Mouse (Mus musculus) neural tube, embryonic 15.5 days (tissue): ENCODE results near the gene Frmpd1. TPM values are rescaled to one million over a fixed set of nuclear protein-coding genes. Genes with fewer than 3 reads are reported as not detected.

Source experiments
- ATAC-seq: fragments of 200-750 bp; cut with Nextera tagmentation; 2 replicates; pipeline ENCODE4 v1.8.0; 2017; ENCODE audit warnings: mild to moderate bottlenecking, moderate TSS enrichment, moderate library complexity; ENCODE audit not compliant: low FRiP score
- H3K27ac ChIP-seq: fragments of 300-500 bp; sonication (generic); replicated peaks from 2 replicates; pipeline ENCODE4 v1.5.1; 2015; ENCODE audit warnings: mild to moderate bottlenecking, inconsistent platforms
- H3K27me3 ChIP-seq: fragments of 300-500 bp; sonication (generic); replicated peaks from 2 replicates; pipeline ENCODE4 v1.6.1; 2015; ENCODE audit warnings: inconsistent platforms
- H3K36me3 ChIP-seq: fragments of 300-500 bp; sonication (generic); 2 replicates; pipeline ENCODE4 v1.6.1; 2015; ENCODE audit warnings: inconsistent platforms
- H3K4me1 ChIP-seq: fragments of 300-500 bp; sonication (generic); 2 replicates; pipeline ENCODE4 v1.6.1; 2015; ENCODE audit warnings: inconsistent platforms
- H3K4me2 ChIP-seq: fragments of 300-500 bp; sonication (generic); 2 replicates; pipeline ENCODE4 v1.6.1; 2015; ENCODE audit warnings: inconsistent platforms, mild to moderate bottlenecking, moderate library complexity
- H3K4me3 ChIP-seq: fragments of 300-500 bp; sonication (generic); replicated peaks from 2 replicates; pipeline ENCODE4 v1.5.1; 2015; ENCODE audit warnings: mild to moderate bottlenecking, inconsistent platforms
- H3K9ac ChIP-seq: fragments of 300-500 bp; sonication (generic); replicated peaks from 2 replicates; pipeline ENCODE4 v1.6.1; 2015; ENCODE audit warnings: mild to moderate bottlenecking, inconsistent platforms
- H3K9me3 ChIP-seq: fragments of 300-500 bp; sonication (generic); replicated peaks from 2 replicates; pipeline ENCODE4 v1.6.1; 2016; ENCODE audit warnings: inconsistent platforms
- WGBS: fragments of 180-500 bp; shearing (Covaris S2); methylation state at CpG from one replicate; pipeline ENCODE4 v1.1.7; 2015; ENCODE audit warnings: mixed read lengths; 5-methylcytosine and 5-hydroxymethylcytosine counted together
- polyA plus RNA-seq: library from polyadenylated mRNA; unstranded; fragments of >200 nt; fragmentation: Nextera tagmentation; extraction: Ambion mirVana; gene quantifications from 2 replicates; pipeline ENCODE4 v1.2.1, GENCODE M21; 2015

The Frmpd1 gene
- polyA plus RNA-seq, 1 experiment from 2014 or later: 3.1 TPM

DNA sequence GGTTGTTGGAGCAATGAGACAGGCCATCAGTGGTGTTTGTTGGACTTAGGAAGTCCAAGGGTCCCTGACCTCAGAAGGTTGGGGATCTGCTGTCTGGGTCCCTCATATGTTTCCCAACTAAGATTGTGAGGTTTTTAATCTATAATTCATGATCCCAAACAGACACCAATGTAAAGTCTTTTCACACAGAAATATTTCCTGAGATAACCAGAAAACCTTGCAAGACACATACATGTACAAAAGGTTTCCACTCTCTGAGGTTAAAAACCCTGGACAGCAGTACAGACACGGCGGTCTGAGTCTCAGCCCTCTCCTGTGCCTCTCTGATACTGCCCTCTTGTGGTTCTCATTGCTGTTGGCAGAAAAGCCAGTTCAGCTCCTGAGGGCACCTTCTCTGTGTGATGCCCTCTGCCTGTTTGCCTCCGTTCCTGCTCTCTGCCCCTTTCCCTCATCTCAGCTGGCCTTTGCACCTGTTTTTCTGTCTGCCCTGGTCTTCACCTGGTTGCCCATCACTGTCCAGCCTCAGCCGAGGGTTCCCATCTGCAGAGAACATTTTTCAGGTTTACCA, 95.4 kb downstream of the Frmpd1 start:
- ATAC-seq: peak; percentile 69
- 18% methylated on average over 4 of the region's 4 CpGs for WGBS
- H3K9me3 ChIP-seq: no peaks in the 10 kb centered on the region

DNA sequence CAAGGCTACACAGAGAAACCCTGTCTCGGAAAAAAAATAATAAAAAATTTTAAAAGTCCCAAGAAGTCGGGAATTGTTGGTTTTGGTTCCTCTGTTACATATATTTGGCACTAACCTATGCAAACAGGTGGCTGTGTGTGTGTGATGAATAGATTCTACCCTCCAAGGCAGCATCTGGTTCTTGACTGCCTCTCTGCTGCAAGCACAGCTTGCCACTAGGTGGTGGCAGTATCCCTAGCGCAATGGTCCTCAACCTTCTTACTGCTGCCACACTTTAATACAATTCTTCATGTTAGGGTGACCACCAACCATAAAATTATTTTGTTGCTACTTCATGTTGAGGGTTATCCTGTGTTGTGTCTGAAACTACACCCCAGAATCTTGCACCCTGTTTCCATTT, 101.6 kb downstream of the Frmpd1 start:
- no peaks in the 10 kb centered on the region for H3K9me3 ChIP-seq
- no peaks in the 10 kb centered on the region for H3K27me3 ChIP-seq
- H3K4me3 ChIP-seq: no peak overlapping the region
- no peaks in the 10 kb centered on the region for H3K36me3 ChIP-seq
- no peak overlapping the region for H3K4me2 ChIP-seq
- H3K4me1 ChIP-seq: no peaks in the 10 kb centered on the region
- 56% methylated on average over 3 of the region's 3 CpGs for WGBS
- no peak overlapping the region for H3K9ac ChIP-seq
- H3K27ac ChIP-seq: no peak overlapping the region
- no peak for ATAC-seq

More for the DNA sequence above, 95.4 kb downstream of the Frmpd1 start:
- Histone ChIP-seq H3K36me3 (no peaks in the 10 kb centered on the region), H3K4me1 (no peaks in the 10 kb centered on the region), H3K27me3 (no peaks in the 10 kb centered on the region), H3K4me3 (no peak overlapping the region), H3K27ac (no peak overlapping the region), H3K4me2 (no peak overlapping the region), H3K9ac (no peak overlapping the region)

DNA sequence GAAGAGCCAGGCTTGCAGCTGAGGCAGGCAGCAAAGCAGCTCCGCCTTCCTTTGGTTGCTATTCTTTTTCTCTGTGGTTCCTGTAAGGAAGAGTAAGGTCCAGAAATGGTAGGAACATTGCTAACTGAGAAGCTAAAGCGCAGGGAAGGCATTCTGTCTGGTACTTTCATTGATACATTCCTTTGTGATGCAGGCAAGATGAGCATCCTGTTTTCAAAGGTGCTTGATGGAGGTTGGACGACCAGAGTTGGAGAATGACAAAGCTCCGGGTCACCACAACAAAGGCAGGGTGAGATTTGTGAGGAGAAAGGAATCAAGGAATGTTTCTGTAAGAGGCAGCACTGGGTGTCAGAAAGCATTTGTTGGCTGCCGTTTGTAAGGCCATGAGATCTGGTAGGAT, 103.2 kb downstream of the Frmpd1 start:
- Histone ChIP-seq H3K9me3 (no peaks in the 10 kb centered on the region), H3K4me3 (no peak overlapping the region), H3K36me3 (no peaks in the 10 kb centered on the region), H3K9ac (no peak overlapping the region), H3K27me3 (no peaks in the 10 kb centered on the region), H3K4me2 (no peak overlapping the region), H3K27ac (no peak overlapping the region), H3K4me1 (no peaks in the 10 kb centered on the region)
- no peak for ATAC-seq
- 76% methylated on average over 5 of the region's 5 CpGs for WGBS

DNA sequence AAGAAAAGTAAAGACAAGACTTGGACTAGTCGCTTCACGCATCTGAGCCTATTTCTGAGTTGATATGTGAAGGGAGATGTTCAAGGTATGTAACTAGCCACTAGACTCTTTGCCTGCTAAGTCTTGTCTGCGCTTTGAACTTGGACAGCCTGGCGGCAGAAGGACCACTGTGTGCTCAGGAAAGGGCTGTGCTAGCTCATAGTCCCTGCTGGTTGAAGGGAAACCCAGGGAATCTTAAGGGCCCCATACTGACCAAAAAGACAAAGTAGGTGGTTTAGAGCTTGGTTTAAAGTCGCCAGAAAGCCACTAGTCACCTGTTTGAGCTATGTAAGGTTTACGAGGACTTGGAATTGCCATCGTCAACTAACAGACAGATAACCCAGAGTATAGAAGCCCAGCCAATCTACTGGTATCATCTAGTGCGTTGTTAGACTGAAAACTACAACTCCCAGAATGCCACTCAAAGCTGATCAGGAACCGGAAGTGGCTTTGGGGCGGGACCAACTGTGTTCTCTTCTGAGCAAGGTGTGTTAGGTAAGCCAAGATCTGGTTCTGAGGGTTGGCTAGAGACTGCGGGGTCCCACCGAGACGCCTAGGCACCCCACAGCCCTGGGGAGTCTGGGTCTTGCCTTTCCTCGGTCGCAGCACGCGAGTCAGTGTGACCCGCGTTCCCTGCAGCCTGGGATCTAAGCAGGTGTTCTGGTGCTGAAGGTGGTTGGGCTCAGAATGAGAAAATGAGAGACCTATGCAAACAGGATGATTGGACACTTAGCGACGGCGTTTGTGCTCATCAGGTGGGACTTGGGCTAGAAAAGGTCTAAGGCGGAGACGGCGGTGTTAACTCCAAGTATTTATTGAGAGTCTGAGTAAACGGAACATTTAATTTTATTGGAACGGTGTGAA, 112.2 kb downstream of the Frmpd1 start, which contains the start of gene Trmt10b:
Trmt10b (plus strand) TSS at position 466 of the 903 bp plus-strand sequence.
- WGBS: 19% methylated on average over 27 of the region's 27 CpGs
- ATAC-seq: peak; percentile 92
- no peaks in the 10 kb centered on the region for H3K27me3 ChIP-seq
- peak within 1 kb of the TSS; percentile 75 for H3K4me2 ChIP-seq
- peak within 1 kb of the TSS; percentile 58 for H3K27ac ChIP-seq
- H3K36me3 ChIP-seq: peaks cover 22% of the 10 kb centered on the region
- no peaks in the 10 kb centered on the region for H3K9me3 ChIP-seq
- H3K4me1 ChIP-seq: peaks cover 13% of the 10 kb centered on the region
- peak within 1 kb of the TSS; percentile 79 for H3K9ac ChIP-seq
- peak within 1 kb of the TSS; percentile 75 for H3K4me3 ChIP-seq

DNA sequence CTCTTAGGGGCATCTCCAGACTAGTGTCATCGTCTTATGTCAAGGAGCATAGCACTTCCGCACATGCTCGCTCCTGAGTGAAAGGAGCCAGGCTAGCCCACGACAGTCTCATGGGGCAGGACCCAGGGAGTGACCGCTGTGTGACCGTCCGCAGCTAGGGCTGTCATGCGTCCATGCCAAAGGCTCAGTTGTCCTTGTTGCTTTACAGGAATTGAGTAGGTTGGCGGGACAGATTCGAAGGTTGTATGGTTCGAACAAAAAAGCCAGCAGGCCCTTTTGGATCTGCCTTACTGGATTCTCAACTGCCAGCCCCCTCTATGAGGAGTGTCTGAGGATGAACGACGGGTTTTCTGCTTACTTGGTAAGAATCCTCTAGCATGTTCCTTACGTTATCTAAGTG, 120.9 kb downstream of the Frmpd1 start:
- Histone ChIP-seq H3K4me3 (no peak overlapping the region), H3K4me2 (no peak overlapping the region), H3K9ac (no peak overlapping the region), H3K36me3 (peaks cover 81% of the 10 kb centered on the region), H3K27me3 (no peaks in the 10 kb centered on the region), H3K4me1 (no peaks in the 10 kb centered on the region), H3K9me3 (0 out of 2 replicates have a peak, but pooled peaks cover 3% of the 10 kb centered on the region), H3K27ac (no peak overlapping the region)
- 99% methylated on average over 14 of the region's 14 CpGs for WGBS
- no peak for ATAC-seq

DNA sequence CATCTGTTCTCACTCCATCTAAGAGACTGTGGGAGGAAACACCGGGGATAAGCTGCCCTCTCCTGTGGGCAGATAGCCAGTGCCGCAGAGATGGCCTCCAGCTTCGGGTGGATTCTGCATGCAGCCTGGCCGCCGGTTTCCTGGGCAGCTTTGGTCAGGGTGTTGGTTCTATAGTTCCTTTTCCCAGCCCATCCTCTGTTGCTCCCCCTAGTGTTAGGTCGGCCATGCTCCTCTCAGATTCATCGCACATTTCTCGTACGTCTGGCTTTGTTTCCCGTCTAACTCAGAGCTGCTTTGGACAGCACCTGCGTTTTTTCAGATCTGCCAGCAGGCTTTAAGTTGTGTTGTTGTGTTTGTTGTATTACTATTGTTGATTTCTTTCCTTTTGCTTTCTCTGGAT, 123.4 kb downstream of the Frmpd1 start:
- Histone ChIP-seq H3K9ac (no peak overlapping the region), H3K27ac (no peak overlapping the region), H3K9me3 (0 out of 2 replicates have a peak, but pooled peaks cover 3% of the 10 kb centered on the region), H3K4me3 (no peak overlapping the region), H3K4me1 (no peaks in the 10 kb centered on the region), H3K27me3 (no peaks in the 10 kb centered on the region), H3K36me3 (peaks cover 75% of the 10 kb centered on the region), H3K4me2 (no peak overlapping the region)
- no peak for ATAC-seq
- WGBS: 46% methylated on average over 11 of the region's 11 CpGs

DNA sequence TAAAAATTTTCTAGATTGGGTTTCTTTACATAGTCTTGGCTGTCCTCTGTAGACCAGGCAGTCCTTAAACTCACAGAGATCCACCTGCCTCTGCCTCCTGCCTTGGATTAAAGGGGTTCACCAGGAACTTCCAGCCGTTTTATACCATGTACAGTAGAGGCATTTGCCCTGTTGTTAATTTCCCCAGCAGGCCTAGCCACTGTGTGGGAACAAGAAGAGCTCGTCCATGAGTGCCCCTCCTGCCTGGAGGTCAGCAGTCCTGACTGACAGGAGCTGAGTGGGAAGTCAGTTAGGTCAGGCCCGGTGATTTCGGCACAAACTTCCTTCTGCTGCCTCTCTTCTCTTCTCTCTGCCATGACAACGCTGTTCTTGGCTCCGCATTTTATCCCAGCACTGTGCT, 123.9 kb downstream of the Frmpd1 start:
- H3K9me3 ChIP-seq: 0 out of 2 replicates have a peak, but pooled peaks cover 3% of the 10 kb centered on the region
- H3K27me3 ChIP-seq: no peaks in the 10 kb centered on the region
- 93% methylated on average over 6 of the region's 6 CpGs for WGBS
- peaks cover 72% of the 10 kb centered on the region for H3K36me3 ChIP-seq
- no peak overlapping the region for H3K9ac ChIP-seq
- H3K27ac ChIP-seq: no peak overlapping the region
- H3K4me1 ChIP-seq: no peaks in the 10 kb centered on the region
- no peak for ATAC-seq
- H3K4me2 ChIP-seq: no peak overlapping the region
- H3K4me3 ChIP-seq: no peak overlapping the region

DNA sequence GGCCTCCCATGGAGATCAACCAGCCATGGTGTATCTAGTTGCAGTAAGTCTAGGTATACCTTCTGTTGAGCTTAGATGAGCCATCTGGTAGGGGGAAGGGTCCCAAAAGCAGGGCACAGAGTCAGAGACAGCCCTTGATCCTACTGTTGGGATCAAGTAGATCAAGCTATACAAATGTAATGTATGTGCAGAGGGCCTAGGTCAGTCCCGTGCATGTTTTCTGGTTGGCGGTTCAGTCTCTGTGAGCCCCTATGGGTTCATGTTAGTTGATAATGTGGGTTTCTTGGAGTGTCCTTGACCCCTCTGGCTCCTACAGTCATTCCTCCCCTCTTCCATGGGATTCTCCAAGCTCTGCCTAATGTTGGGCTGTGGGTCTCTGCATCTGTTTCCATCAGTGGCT, 126.4 kb downstream of the Frmpd1 start:
- H3K27ac ChIP-seq: no peak overlapping the region
- H3K27me3 ChIP-seq: no peaks in the 10 kb centered on the region
- 98% methylated on average over 2 of the region's 2 CpGs for WGBS
- H3K4me1 ChIP-seq: no peaks in the 10 kb centered on the region
- H3K9me3 ChIP-seq: no peaks in the 10 kb centered on the region
- H3K36me3 ChIP-seq: peaks cover 71% of the 10 kb centered on the region
- no peak overlapping the region for H3K4me2 ChIP-seq
- ATAC-seq: no peak
- H3K9ac ChIP-seq: no peak overlapping the region
- no peak overlapping the region for H3K4me3 ChIP-seq

DNA sequence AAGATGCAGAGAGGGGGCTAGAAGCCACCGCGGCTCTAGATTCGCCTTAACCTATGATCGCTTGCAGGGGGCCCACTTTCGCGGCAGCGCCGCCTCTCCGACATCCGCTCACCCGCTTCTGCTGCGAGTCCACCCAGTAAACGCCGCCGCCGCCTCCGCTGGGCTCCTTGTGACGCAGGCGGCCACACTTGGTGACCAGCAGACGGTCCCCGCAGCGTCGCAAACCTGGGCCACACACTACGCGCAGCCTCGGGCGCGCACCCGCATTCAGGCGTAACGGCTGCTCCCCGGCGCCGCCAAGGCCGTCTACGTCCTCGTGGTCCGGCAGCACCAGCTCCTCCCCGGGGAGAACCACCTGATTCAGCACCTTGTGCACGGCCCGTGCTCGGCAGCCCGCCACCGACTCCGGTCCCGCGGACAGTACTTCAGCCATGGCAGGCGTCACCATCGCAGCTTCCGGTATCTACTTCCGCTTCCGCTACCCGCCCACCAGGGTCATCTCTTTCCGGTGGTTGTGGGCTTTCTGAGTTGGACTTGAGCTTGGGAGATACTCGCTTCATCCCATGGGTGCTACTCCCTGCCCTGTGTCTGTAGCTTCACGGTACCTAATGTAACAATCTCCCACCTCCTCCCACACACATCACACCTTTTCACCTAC, 135.6 kb downstream of the Frmpd1 start:
- Histone ChIP-seq H3K4me1 (peaks cover 23% of the 10 kb centered on the region), H3K9ac (peak overlapping the region; percentile 78), H3K4me2 (peak overlapping the region; percentile 71), H3K4me3 (peak overlapping the region; percentile 72), H3K36me3 (peaks cover 24% of the 10 kb centered on the region), H3K27ac (peak overlapping the region; percentile 86), H3K9me3 (no peaks in the 10 kb centered on the region), H3K27me3 (peaks cover 25% of the 10 kb centered on the region)
- ATAC-seq: peak; percentile 88
- under 1% methylated on average over 55 of the region's 56 CpGs for WGBS

DNA sequence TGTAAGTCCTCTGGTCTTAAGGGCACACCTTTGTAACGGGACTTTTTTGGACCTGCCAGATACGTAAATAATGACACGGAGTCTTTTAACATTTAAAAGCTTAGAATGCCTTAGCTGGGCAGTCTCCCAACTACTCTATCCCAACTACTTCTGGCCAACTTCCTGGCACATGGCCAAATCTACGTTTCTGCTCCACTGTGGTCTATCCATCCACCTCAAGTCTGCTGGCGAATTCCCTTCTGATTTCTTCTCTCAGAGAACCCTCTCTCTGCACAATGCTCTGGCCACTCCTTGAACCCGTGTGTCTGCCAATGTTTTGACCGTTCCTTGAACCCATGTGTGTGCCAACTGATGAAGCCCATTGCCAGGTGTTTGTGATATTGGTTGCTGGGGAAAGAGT, 146.5 kb downstream of the Frmpd1 start:
- WGBS: 77% methylated on average over 7 of the region's 7 CpGs
- Histone ChIP-seq H3K9ac (no peak overlapping the region), H3K4me2 (no peak overlapping the region)

DNA sequence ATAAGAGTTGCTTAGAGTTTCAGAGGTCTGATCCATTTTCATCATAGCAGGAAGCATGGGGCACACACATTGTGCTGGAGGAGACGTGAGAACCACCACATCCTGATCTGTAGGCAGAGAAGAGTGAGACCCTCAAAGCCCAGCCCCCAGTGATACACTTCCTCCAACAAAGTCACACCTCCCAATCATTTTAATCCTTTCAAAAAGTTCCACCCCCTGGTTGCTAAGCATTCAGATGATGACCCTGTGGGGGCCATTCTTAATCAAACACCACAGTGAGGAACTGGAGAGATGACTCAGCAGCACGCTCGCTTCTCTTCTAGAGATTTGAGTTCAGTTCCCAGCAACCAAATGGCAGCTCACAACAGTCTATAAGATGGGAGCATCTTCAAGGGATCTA, 147.8 kb downstream of the Frmpd1 start:
- Histone ChIP-seq H3K4me2 (no peak overlapping the region), H3K27me3 (peaks cover 2% of the 10 kb centered on the region; the same call in 1 of the 2 replicates), H3K36me3 (no peaks in the 10 kb centered on the region), H3K4me3 (no peak overlapping the region), H3K9me3 (no peaks in the 10 kb centered on the region), H3K4me1 (no peaks in the 10 kb centered on the region), H3K9ac (no peak overlapping the region), H3K27ac (no peak overlapping the region)
- whole genome bisulfite sequencing: 75% methylated on average over 3 of the region's 3 CpGs
- no peak for ATAC-seq

More for the DNA sequence above, 146.5 kb downstream of the Frmpd1 start:
- no peaks in the 10 kb centered on the region for H3K4me1 ChIP-seq
- H3K27ac ChIP-seq: no peak overlapping the region
- no peaks in the 10 kb centered on the region for H3K9me3 ChIP-seq
- no peaks in the 10 kb centered on the region for H3K27me3 ChIP-seq
- H3K4me3 ChIP-seq: no peak overlapping the region
- H3K36me3 ChIP-seq: no peaks in the 10 kb centered on the region
- ATAC-seq: no peak
